Mouse (Mus musculus) c-Kit-negative CD71-positive TER-119-positive erythroid progenitor cells, embryonic 14.5 days (primary cell): Measurements from ENCODE around the gene Dtnb.
A peak's percentile ranks its signal among the peaks of the same experiment; 100 is the strongest.
"Not testable (repeated sequence)": the region's sequence is repeated elsewhere in the genome, so short reads cannot be mapped to it uniquely, and the experiment has no call there.

Experiments used
- DNase-seq: peaks from one replicate; pipeline ENCODE4 v3.0.0-alpha.2; 2013; ENCODE audit warnings: low read depth, low spot score

Gene Dtnb

GRCm38 (mm10) chr12:3571787-3572580 is at the start of gene Dtnb:
Gene Dtnb (plus strand): TSS chr12:3572381.
- DNase-seq = peak; percentile 52

- no peak for DNase-seq
Measured at GRCm38 (mm10) chr12:3525536-3525935, 46.6 kb upstream of the Dtnb start.

- DNase-seq = not testable (repeated sequence)
Measured at GRCm38 (mm10) chr12:3535446-3535845, 36.7 kb upstream of the Dtnb start.

GRCm38 (mm10) chr12:3537616-3538015 is 34.6 kb upstream of the Dtnb start:
- no peak for DNase-seq

GRCm38 (mm10) chr12:3538036-3538435 is 34.1 kb upstream of the Dtnb start:
- DNase-seq = no peak

GRCm38 (mm10) chr12:3539605-3540004 is 32.6 kb upstream of the Dtnb start:
- DNase-seq = no peak

GRCm38 (mm10) chr12:3540871-3541270 is 31.3 kb upstream of the Dtnb start:
- no peak for DNase-seq

GRCm38 (mm10) chr12:3545451-3545850 is 26.7 kb upstream of the Dtnb start:
- DNase-seq = no peak

- DNase-seq = no peak
Measured at GRCm38 (mm10) chr12:3546121-3546658, 26.0 kb upstream of the Dtnb start.

GRCm38 (mm10) chr12:3546781-3547180 is 25.4 kb upstream of the Dtnb start:
- no peak for DNase-seq

- DNase-seq = no peak
Measured at GRCm38 (mm10) chr12:3547506-3547905, 24.7 kb upstream of the Dtnb start.

GRCm38 (mm10) chr12:3547911-3548310 is 24.3 kb upstream of the Dtnb start:
- no peak for DNase-seq

GRCm38 (mm10) chr12:3548582-3549211 is 23.5 kb upstream of the Dtnb start:
- DNase-seq = no peak

GRCm38 (mm10) chr12:3550280-3550679 is 21.9 kb upstream of the Dtnb start:
- no peak for DNase-seq

GRCm38 (mm10) chr12:3557414-3558319 is 14.5 kb upstream of the Dtnb start:
- DNase-seq = no peak

- no peak for DNase-seq
Measured at GRCm38 (mm10) chr12:3560596-3560995, 11.6 kb upstream of the Dtnb start.

- DNase-seq = no peak
Measured at GRCm38 (mm10) chr12:3561032-3561431, 11.1 kb upstream of the Dtnb start.

- no peak for DNase-seq
Measured at GRCm38 (mm10) chr12:3562806-3563205, 9.4 kb upstream of the Dtnb start.

GRCm38 (mm10) chr12:3563659-3564058 is 8.5 kb upstream of the Dtnb start:
- DNase-seq = no peak

- DNase-seq = no peak
Measured at GRCm38 (mm10) chr12:3568461-3568991, 3.7 kb upstream of the Dtnb start.

GRCm38 (mm10) chr12:3570711-3571400 is 1.3 kb upstream of the Dtnb start:
- DNase-seq = no peak
